Mouse (Mus musculus) bone marrow, adult 2 months (tissue): ENCODE results near the gene Dclk2.

Experiments
- CTCF ChIP-seq: fragments of 200-500 bp; IDR thresholded peaks from 2 replicates; pipeline ENCODE4 v1.5.1; 2011; ENCODE audit warnings: low read length, control low read depth; ENCODE audit not compliant: control insufficient read depth, insufficient read depth
- POLR2A ChIP-seq: fragments of 200-500 bp; IDR thresholded peaks from 2 replicates; pipeline ENCODE4 v1.6.1; 2011; ENCODE audit warnings: low read depth, mild to moderate bottlenecking, control low read depth, low read length, borderline replicate concordance; ENCODE audit not compliant: control insufficient read depth

GRCm38 (mm10) chr3:86847536-86847935, 73.1 kb downstream of the Dclk2 start:
- no peak for TF ChIP-seq POLR2A
- no peak for TF ChIP-seq CTCF
